Mouse (Mus musculus): ENCODE measurements around the gene Ttc29.

Gene Ttc29

DNA sequence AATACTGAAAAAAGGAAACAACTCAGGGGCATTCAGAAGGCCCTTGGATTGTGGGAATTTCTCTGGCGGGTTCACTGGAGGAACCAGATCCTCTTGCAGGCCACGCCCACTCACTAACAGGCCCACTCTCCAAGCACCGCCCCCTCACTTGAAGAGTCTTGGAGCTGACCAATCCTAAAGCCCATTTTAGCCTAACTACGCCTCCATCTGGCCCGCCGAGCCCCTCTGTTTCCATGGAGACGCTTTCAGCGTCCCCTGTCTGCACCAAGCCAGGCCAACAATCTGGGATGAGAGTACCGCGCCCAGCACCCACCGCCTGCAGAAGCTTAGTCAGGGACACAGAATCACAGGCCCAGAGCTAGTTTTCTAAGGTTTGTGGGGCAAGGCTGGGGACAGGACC lies at the start of gene Ttc29:
Ttc29 (plus strand) TSS at position 224 of the 400 bp plus-strand sequence.
- no peak for DNase-seq (ENCODE audit: extremely low read depth, low read depth)

- no peak for DNase-seq (ENCODE audit: extremely low read depth, low read depth)
Measured at GRCm38 (mm10) chr8:78171351-78171750, 41.7 kb upstream of the Ttc29 start.

GRCm38 (mm10) chr8:78182654-78183053 lies 30.4 kb upstream of the Ttc29 start:
- no peak for DNase-seq (ENCODE audit: extremely low read depth, low read depth)

- DNase-seq (ENCODE audit: extremely low read depth, low read depth) = no peak
Measured at GRCm38 (mm10) chr8:78183414-78183813, 29.7 kb upstream of the Ttc29 start.

GRCm38 (mm10) chr8:78187087-78187486 lies 26.0 kb upstream of the Ttc29 start:
- DNase-seq (ENCODE audit: extremely low read depth, low read depth) = no peak

- DNase-seq (ENCODE audit: extremely low read depth, low read depth) = no peak
Measured at GRCm38 (mm10) chr8:78204229-78204628, 8.9 kb upstream of the Ttc29 start.

- DNase-seq (ENCODE audit: extremely low read depth, low read depth) = no peak
Measured at GRCm38 (mm10) chr8:78210424-78210823, 2.7 kb upstream of the Ttc29 start.

GRCm38 (mm10) chr8:78214645-78215044 lies 1.5 kb downstream of the Ttc29 start:
- DNase-seq (ENCODE audit: extremely low read depth, low read depth) = no peak

- DNase-seq (ENCODE audit: extremely low read depth, low read depth) = no peak
Measured at GRCm38 (mm10) chr8:78226087-78226486, 13.0 kb downstream of the Ttc29 start.

GRCm38 (mm10) chr8:78230721-78231120 lies 17.6 kb downstream of the Ttc29 start:
- DNase-seq (ENCODE audit: extremely low read depth, low read depth) = no peak

DNA sequence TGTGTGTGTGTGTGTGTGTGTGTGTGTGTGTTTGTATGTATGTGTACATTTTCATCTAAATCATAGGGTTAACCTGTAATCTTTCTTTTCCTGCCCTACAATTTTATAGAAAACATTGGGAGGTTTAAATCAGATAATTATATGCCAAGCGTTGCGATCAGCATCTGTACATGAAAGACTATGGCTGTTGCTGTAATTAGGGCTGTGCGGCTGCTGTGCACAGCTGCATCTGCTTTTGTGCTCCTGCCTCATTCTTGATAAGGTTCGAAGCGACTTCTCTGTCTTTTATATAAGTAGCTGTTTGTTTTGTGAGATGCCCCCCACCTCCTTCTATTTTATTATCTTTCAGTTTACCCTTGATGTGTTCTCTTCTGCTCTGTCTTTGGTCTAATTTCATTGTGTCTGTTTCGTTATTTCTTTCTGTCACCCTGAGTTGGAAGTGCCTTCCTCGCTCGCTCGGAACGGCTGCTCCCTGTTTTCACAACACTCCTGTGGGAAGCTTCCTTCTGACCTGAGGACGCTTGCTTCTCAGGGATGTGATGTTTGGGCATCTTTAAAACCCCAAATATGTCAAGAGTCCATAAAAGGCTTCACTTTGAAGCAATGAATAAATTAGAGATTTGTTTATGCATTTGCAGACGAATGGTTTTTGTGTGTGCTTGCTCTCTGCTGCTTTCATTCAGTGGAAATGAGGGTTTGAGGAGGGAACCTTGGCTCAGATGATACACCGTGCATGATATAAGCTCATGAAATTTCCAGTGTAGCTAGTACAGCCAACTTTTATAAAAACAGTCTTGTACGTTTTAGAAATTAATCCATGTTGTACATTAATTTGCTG lies 20.0 kb downstream of the Ttc29 start:
- DNase-seq (ENCODE audit: extremely low read depth, low read depth) = no peak

GRCm38 (mm10) chr8:78233708-78234201 lies 20.7 kb downstream of the Ttc29 start:
- DNase-seq (ENCODE audit: extremely low read depth, low read depth) = no peak

- DNase-seq (ENCODE audit: extremely low read depth, low read depth) = no peak
Measured at GRCm38 (mm10) chr8:78237972-78238675, 25.0 kb downstream of the Ttc29 start.

DNA sequence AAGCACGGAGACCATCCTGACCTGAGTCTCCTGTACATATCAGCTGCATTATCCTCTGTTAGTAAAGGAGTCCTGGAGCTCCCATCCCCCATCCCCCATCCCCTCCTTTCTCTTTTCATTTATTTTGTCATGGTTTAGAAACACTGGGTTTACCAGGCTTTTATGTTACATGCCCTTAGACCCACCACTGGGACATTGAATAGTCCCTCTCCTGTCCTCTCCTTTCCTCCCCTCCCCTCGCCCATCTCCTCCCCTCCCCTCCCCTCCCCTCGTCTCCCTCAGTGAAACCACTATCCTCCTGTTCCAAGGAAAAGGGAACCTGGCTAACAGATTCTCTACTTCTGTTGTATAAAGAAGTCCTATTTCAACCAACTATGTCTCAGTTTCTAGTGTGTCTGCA lies 38.0 kb downstream of the Ttc29 start:
- DNase-seq (ENCODE audit: extremely low read depth, low read depth) = no peak

DNA sequence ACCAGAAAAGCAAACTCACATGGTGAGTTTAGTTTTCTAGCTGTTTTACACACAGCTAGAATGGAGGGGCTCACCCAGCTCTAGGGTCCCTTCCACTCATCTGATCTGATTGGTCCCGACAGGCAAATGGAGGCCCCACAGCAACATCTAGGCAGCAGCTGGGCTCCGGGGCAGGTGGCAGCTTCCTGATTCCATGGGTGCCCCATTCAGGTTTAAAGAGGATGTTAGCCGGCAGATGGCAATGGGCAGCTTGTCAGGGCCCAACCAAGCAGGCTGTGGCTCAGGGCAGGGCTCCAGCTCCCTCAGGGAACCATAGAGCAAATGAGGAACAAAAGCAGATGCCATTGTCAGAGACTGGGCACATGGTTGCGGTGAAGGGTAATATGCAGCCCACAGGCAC lies 41.3 kb downstream of the Ttc29 start:
- no peak for DNase-seq (ENCODE audit: extremely low read depth, low read depth)

DNA sequence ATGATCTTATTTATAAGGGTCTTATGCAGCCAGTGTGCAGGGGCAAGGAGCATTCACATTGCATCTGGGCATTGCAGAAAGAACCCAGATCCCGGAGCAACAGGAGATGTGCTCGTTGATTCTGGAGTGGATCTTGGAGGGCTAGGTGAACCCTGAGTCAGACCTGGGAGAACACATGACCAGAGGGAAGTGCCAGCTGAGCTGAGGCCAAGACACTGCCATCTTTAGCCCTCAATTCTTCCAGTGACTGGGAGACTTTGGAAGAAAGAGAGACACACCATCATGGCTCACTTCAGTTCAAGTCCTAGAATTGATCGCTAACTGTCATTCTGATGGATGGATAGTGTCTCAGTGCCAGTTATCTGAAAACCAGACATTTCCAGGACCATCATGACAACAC lies 41.9 kb downstream of the Ttc29 start:
- DNase-seq (ENCODE audit: extremely low read depth, low read depth) = no peak

DNA sequence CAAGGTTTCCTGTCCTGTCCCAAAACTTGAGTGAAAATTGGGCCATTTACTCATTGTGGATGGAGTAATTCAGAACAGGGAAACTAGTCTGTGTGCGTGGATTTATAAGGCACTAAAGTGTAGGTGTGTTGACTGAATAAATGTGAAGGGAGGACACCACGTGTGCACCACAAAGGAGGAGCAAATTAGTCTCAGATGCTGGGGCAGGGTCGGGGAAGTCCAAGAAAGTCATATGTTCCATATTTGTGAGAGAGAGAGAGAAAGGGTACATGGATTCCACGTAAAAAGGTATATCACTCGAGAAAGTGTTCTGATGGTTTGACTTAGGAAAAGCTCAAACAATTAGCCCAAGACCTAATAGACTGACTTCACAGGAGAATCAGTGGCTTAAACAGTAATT lies 52.4 kb downstream of the Ttc29 start:
- DNase-seq (ENCODE audit: extremely low read depth, low read depth) = no peak

DNA sequence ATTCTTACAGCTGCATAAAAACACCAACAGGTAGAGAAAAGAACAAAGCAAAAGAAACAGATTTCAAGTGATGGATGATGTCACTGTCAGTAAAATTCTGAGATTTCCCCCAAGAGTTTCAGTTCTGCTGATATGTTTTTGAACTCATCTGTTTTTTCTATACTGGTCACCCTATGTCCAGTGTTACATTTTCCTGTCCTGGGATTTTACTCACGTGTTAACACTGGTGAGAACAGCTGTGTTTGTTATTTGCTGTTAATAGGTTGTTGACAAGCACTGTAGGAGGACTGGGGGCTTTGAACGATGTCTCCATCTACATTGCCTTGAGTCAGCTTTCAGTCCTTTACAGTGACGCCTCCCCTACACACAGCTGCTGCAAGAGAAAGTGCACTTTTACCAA lies 53.1 kb downstream of the Ttc29 start:
- DNase-seq (ENCODE audit: extremely low read depth, low read depth) = no peak

- DNase-seq (ENCODE audit: extremely low read depth, low read depth) = no peak
Measured at GRCm38 (mm10) chr8:78267894-78268411, 54.9 kb downstream of the Ttc29 start.

DNA sequence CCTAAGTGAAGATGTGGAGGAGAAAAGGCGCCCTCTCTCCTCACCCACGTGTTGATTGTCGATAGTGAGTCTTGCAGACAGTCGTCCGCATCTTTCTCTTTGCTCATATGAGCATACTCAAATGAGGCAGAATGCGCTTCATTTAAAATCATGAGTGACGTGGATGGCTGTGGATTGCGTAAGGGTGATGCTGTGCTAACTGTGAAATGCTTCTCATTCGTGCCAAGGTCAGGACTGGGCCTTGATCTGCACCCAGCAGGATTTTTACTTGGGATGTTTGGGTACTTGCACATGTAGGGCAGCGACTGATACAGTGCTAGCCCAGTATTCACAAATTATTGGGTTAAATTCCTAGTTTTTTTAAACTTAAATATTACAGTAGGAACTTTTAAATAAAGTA lies 56.2 kb downstream of the Ttc29 start:
- DNase-seq (ENCODE audit: extremely low read depth, low read depth) = no peak

GRCm38 (mm10) chr8:78271391-78271790 lies 58.3 kb downstream of the Ttc29 start:
- DNase-seq (ENCODE audit: extremely low read depth, low read depth) = no peak

GRCm38 (mm10) chr8:78276120-78276519 lies 63.0 kb downstream of the Ttc29 start:
- no peak for DNase-seq (ENCODE audit: extremely low read depth, low read depth)

Data from MEL-GATA-1-ER (cell line).